Mouse (Mus musculus): ENCODE results near the gene Schip1.

DNA sequence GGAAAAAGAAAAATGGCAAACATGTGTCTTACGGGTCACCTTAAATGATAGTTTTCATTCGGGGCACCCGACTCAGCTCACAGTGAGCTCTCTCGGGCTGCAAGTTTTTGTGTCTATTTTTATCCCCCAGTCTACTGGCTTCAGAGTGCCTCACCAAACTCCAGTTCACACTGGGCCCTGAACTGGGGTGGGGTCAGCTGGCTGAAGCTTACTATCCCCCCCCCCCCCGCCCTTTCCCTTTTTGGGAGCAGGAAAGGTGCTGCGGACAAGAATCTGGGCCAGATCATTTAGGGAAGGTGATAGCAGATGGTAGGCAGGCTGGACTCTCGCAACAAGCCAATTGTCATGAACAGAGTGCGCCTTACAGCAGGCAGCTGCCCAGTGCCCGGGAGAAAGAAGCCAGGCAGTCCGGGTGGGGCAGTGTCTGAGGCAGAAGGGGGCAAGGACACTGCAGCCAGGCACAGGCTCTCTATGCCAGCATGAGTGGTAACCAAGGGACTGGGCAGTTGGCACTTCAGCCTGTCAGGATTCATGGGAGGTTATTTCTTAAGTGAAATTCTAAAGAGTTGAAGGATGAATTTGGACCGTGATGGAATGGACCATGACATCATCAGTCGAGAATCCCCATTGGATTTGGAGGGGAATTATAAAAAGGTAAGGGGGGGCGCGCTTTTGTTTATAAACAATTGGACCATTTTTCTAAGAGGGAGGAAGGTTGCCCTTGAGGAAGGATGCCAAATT lies 519.3 kb downstream of the Schip1 start:
- TF ChIP-seq EP300 (IDR thresholded peaks at IDR 0.05; ENCODE audit: low read depth) (no peak), CTCF (IDR thresholded peaks at IDR 0.05; ENCODE audit: low read depth) (no peak)
